Mouse (Mus musculus) CH12.LX (cell line): ENCODE measurements around the gene Samd10. TPM values are rescaled to one million over a fixed set of nuclear protein-coding genes. Genes with fewer than 3 reads are reported as not detected.

Experiments
- DNase-seq: peaks from one replicate; pipeline ENCODE4 v3.0.0-alpha.2; 2013; ENCODE audit errors: extremely low read depth
- H3K27ac ChIP-seq: 2 replicates; pipeline ENCODE4 v1.5.1; 2012; ENCODE audit warnings: low read depth, mild to moderate bottlenecking, control low read depth, moderate library complexity; ENCODE audit not compliant: insufficient read depth
- H3K27me3 ChIP-seq: replicated peaks from 2 replicates; pipeline ENCODE3; 2012; ENCODE audit warnings: inconsistent platforms
- H3K36me3 ChIP-seq, 2 experiments: replicated peaks in 1 of 2; 2 replicates each; pipeline versions ENCODE3 to v1.6.1; 2012; ENCODE audit warnings: inconsistent platforms in 1 of 2, low read length in 1 of 2, mild to moderate bottlenecking in 1 of 2, mixed read lengths in 1 of 2, moderate library complexity in 1 of 2; ENCODE audit not compliant: control insufficient read depth in 1 of 2, insufficient read depth in 1 of 2
- H3K4me1 ChIP-seq, 2 experiments: 2 replicates each; pipeline ENCODE4 v1.6.1; 2012; ENCODE audit warnings: inconsistent platforms in 1 of 2, moderate library complexity in 1 of 2; ENCODE audit not compliant: insufficient read depth in 2 of 2, control insufficient read depth in 1 of 2
- H3K4me2 ChIP-seq: 2 replicates; pipeline ENCODE4 v1.6.1; 2012; ENCODE audit warnings: low read depth, mild to moderate bottlenecking, control low read depth; ENCODE audit not compliant: poor library complexity, insufficient read depth, severe bottlenecking
- H3K4me3 ChIP-seq, 3 experiments: fragments of 150-350 bp in 1 of 3; sonication (generic) in 1 of 3; replicated peaks in 1 of 3; 2 replicates each; pipeline versions ENCODE3 to v1.5.1; 2011 to 2012; ENCODE audit warnings: low read depth in 2 of 3, low read length in 2 of 3, mild to moderate bottlenecking in 2 of 3, moderate library complexity in 2 of 3, control low read depth in 1 of 3, improper control_type of control experiment in 1 of 3, inconsistent platforms in 1 of 3, mixed read lengths in 1 of 3; ENCODE audit not compliant: poor library complexity in 1 of 3
- H3K79me2 ChIP-seq: replicated peaks from 2 replicates; pipeline ENCODE4 v1.6.1; 2012; ENCODE audit warnings: mild to moderate bottlenecking, moderate library complexity; ENCODE audit not compliant: control insufficient read depth, poor library complexity, insufficient read depth, severe bottlenecking; ENCODE audit errors: extremely low read depth
- H3K9ac ChIP-seq: 2 replicates; pipeline ENCODE4 v1.6.1; 2012; ENCODE audit warnings: low read depth, mild to moderate bottlenecking, control low read depth, moderate library complexity; ENCODE audit not compliant: insufficient read depth
- H3K9me3 ChIP-seq: replicated peaks from 2 replicates; pipeline ENCODE3; 2012; ENCODE audit warnings: low read length, inconsistent platforms, mixed read lengths
- BHLHE40 ChIP-seq: IDR thresholded peaks from 2 replicates; pipeline ENCODE4 v1.6.1; 2011; ENCODE audit warnings: mild to moderate bottlenecking, low read depth, low read length, improper control_type of control experiment
- CHD1 ChIP-seq: IDR thresholded peaks from 2 replicates; pipeline ENCODE4 v1.6.1; 2012; ENCODE audit warnings: low read depth, low read length, improper control_type of control experiment, inconsistent platforms
- CHD2 ChIP-seq: IDR thresholded peaks from 2 replicates; pipeline ENCODE4 v1.6.1; 2011; ENCODE audit warnings: low read length, improper control_type of control experiment
- CTCF ChIP-seq, 2 experiments: IDR thresholded peaks in 1 of 2; conservative IDR thresholded peaks in 1 of 2; 2 replicates each; pipeline ENCODE4 v1.5.1; 2011 to 2012; ENCODE audit warnings: low read depth in 2 of 2, low read length in 2 of 2, improper control_type of control experiment in 1 of 2, inconsistent platforms in 1 of 2, mild to moderate bottlenecking in 1 of 2, moderate library complexity in 1 of 2
- E2F4 ChIP-seq: IDR thresholded peaks from 2 replicates; pipeline ENCODE4 v1.6.1; 2011; ENCODE audit warnings: low read depth, low read length, improper control_type of control experiment; ENCODE audit not compliant: insufficient replicate concordance
- ELF1 ChIP-seq: IDR thresholded peaks from 2 replicates; pipeline ENCODE4 v1.6.1; 2014; ENCODE audit warnings: low read depth, mild to moderate bottlenecking, inconsistent platforms, low read length, improper control_type of control experiment
- EP300 ChIP-seq: IDR thresholded peaks from 2 replicates; pipeline ENCODE4 v1.6.1; 2011; ENCODE audit warnings: low read length, improper control_type of control experiment
- ETS1 ChIP-seq: conservative IDR thresholded peaks from 2 replicates; pipeline ENCODE4 v1.6.1; 2012; ENCODE audit warnings: low read depth, mild to moderate bottlenecking, inconsistent platforms, low read length, improper control_type of control experiment, moderate library complexity
- GABPA ChIP-seq: IDR thresholded peaks from 2 replicates; pipeline ENCODE4 v1.6.1; 2012; ENCODE audit warnings: low read depth, low read length, improper control_type of control experiment, inconsistent platforms; ENCODE audit not compliant: insufficient replicate concordance
- HCFC1 ChIP-seq: IDR thresholded peaks from 2 replicates; pipeline ENCODE4 v1.6.1; 2012; ENCODE audit warnings: low read depth, mild to moderate bottlenecking, inconsistent platforms, low read length, improper control_type of control experiment
- IRF4 ChIP-seq: IDR thresholded peaks from 2 replicates; pipeline ENCODE4 v1.6.1; 2014; ENCODE audit warnings: low read depth, mild to moderate bottlenecking, inconsistent platforms, low read length, improper control_type of control experiment
- JUN ChIP-seq: IDR thresholded peaks from 2 replicates; pipeline ENCODE4 v1.6.1; 2011; ENCODE audit warnings: low read depth, mild to moderate bottlenecking, low read length, improper control_type of control experiment, moderate library complexity; ENCODE audit not compliant: insufficient read depth
- JUND ChIP-seq: conservative IDR thresholded peaks from 2 replicates; pipeline ENCODE4 v1.6.1; 2011; ENCODE audit warnings: low read depth, low read length, improper control_type of control experiment
- KAT2A ChIP-seq: IDR thresholded peaks from 2 replicates; pipeline ENCODE4 v1.6.1; 2012; ENCODE audit warnings: low read length, improper control_type of control experiment, inconsistent platforms; ENCODE audit not compliant: insufficient replicate concordance
- MAFK ChIP-seq: IDR thresholded peaks from 2 replicates; pipeline ENCODE4 v1.6.1; 2011; ENCODE audit warnings: low read length, improper control_type of control experiment; ENCODE audit not compliant: insufficient replicate concordance
- MAX ChIP-seq: IDR thresholded peaks from 2 replicates; pipeline ENCODE4 v1.6.1; 2011; ENCODE audit warnings: low read length, improper control_type of control experiment
- MAZ ChIP-seq: IDR thresholded peaks from 2 replicates; pipeline ENCODE4 v1.6.1; 2012; ENCODE audit warnings: low read depth, mild to moderate bottlenecking, inconsistent platforms, low read length, improper control_type of control experiment, moderate library complexity
- MEF2A ChIP-seq: IDR thresholded peaks from 2 replicates; pipeline ENCODE4 v1.6.1; 2014; ENCODE audit warnings: low read depth, mild to moderate bottlenecking, inconsistent platforms, low read length, improper control_type of control experiment, borderline replicate concordance
- MXI1 ChIP-seq: IDR thresholded peaks from 2 replicates; pipeline ENCODE4 v1.6.1; 2011; ENCODE audit warnings: mild to moderate bottlenecking, low read depth, low read length, improper control_type of control experiment
- MYC ChIP-seq: IDR thresholded peaks from 2 replicates; pipeline ENCODE4 v1.6.1; 2011; ENCODE audit warnings: low read depth, mild to moderate bottlenecking, improper control_type of control experiment, low read length
- NELFE ChIP-seq: IDR thresholded peaks from 2 replicates; pipeline ENCODE4 v1.6.1; 2011; ENCODE audit warnings: low read depth, low read length, improper control_type of control experiment
- NRF1 ChIP-seq: IDR thresholded peaks from 2 replicates; pipeline ENCODE4 v1.6.1; 2014; ENCODE audit warnings: low read depth, mild to moderate bottlenecking, inconsistent platforms, low read length, improper control_type of control experiment, moderate library complexity
- PAX5 ChIP-seq: IDR thresholded peaks from 2 replicates; pipeline ENCODE4 v1.6.1; 2012; ENCODE audit warnings: low read length, inconsistent platforms, mixed read lengths
- POLR2A ChIP-seq: IDR thresholded peaks from 2 replicates; pipeline ENCODE4 v1.6.1; 2011; ENCODE audit warnings: low read depth, mild to moderate bottlenecking, improper control_type of control experiment, low read length
- POLR2AphosphoS2 ChIP-seq: IDR thresholded peaks from 2 replicates; pipeline ENCODE4 v1.6.1; 2011; ENCODE audit warnings: low read depth, low read length, improper control_type of control experiment
- RAD21 ChIP-seq: IDR thresholded peaks from 2 replicates; pipeline ENCODE4 v1.6.1; 2011; ENCODE audit warnings: low read depth, mild to moderate bottlenecking, low read length, improper control_type of control experiment, moderate library complexity
- RCOR1 ChIP-seq: conservative IDR thresholded peaks from 2 replicates; pipeline ENCODE4 v1.6.1; 2012; ENCODE audit warnings: low read depth, mild to moderate bottlenecking, inconsistent platforms, low read length, improper control_type of control experiment
- SIN3A ChIP-seq: IDR thresholded peaks from 2 replicates; pipeline ENCODE4 v1.6.1; 2012; ENCODE audit warnings: low read length, improper control_type of control experiment, inconsistent platforms
- SMC3 ChIP-seq: IDR thresholded peaks from 2 replicates; pipeline ENCODE4 v1.6.1; 2011; ENCODE audit warnings: low read depth, low read length, improper control_type of control experiment
- TBP ChIP-seq: conservative IDR thresholded peaks from 2 replicates; pipeline ENCODE4 v1.6.1; 2011; ENCODE audit warnings: low read depth, low read length, improper control_type of control experiment
- TCF12 ChIP-seq: IDR thresholded peaks from 2 replicates; pipeline ENCODE4 v1.6.1; 2014; ENCODE audit warnings: low read depth, mild to moderate bottlenecking, inconsistent platforms, low read length, improper control_type of control experiment
- UBTF ChIP-seq: IDR thresholded peaks from 2 replicates; pipeline ENCODE4 v1.6.1; 2012; ENCODE audit warnings: low read depth, mild to moderate bottlenecking, inconsistent platforms, low read length, improper control_type of control experiment, moderate library complexity
- USF1 ChIP-seq: IDR thresholded peaks from 2 replicates; pipeline ENCODE4 v1.6.1; 2014; ENCODE audit warnings: low read depth, mild to moderate bottlenecking, inconsistent platforms, low read length, improper control_type of control experiment
- USF2 ChIP-seq: conservative IDR thresholded peaks from 2 replicates; pipeline ENCODE4 v1.6.1; 2011; ENCODE audit warnings: low read depth, low read length, improper control_type of control experiment
- ZC3H11A ChIP-seq: IDR thresholded peaks from 2 replicates; pipeline ENCODE4 v1.6.1; 2012; ENCODE audit warnings: low read depth, mild to moderate bottlenecking, inconsistent platforms, low read length, improper control_type of control experiment
- ZKSCAN1 ChIP-seq: IDR thresholded peaks from 2 replicates; pipeline ENCODE4 v1.6.1; 2012; ENCODE audit warnings: low read depth, inconsistent platforms, low read length, improper control_type of control experiment, borderline replicate concordance
- ZMIZ1 ChIP-seq: IDR thresholded peaks from 2 replicates; pipeline ENCODE4 v1.6.1; 2012; ENCODE audit warnings: low read depth, mild to moderate bottlenecking, inconsistent platforms, low read length, improper control_type of control experiment
- ZNF384 ChIP-seq: IDR thresholded peaks from 2 replicates; pipeline ENCODE4 v1.6.1; 2012; ENCODE audit warnings: low read depth, low read length, improper control_type of control experiment, inconsistent platforms
- dilution Hi-C: fragments of 300-500 bp; cut with MboI; formaldehyde crosslinking; loops from 2 replicates; pipeline ENCODE4 v1.14.3; 2020; ENCODE audit warnings: low sequenced_read_pairs; ENCODE audit not compliant: extremely low pct_unique_long_range_greater_than_20kb, extremely low pct_ligation_motif_present
- in situ Hi-C: fragments of 300-500 bp; cut with MboI; formaldehyde crosslinking; loops from 3 replicates; pipeline ENCODE4 v1.14.3; 2019; ENCODE audit warnings: low sequenced_read_pairs, low pct_ligation_motif_present, low pct_unique_long_range_greater_than_20kb, mixed read lengths
- polyA plus RNA-seq: library from polyadenylated mRNA; unstranded; fragments of >175 nt; gene quantifications from 2 replicates; pipeline ENCODE4 v1.2.1, GENCODE M21; 2012; ENCODE audit warnings: low read depth; ENCODE audit not compliant: insufficient read length
- total RNA-seq, 2 experiments: library from RNA; depleted of rRNA; stranded (reverse); fragments of 300-350 nt in 1 of 2; fragments of >200 nt in 1 of 2; gene quantifications; 2 replicates each; pipeline ENCODE4 v1.2.3; 2012 to 2014

The Samd10 gene
- total and polyA plus RNA-seq, 3 experiments: 0.32 to 3.8 (median 0.66) TPM

DNA sequence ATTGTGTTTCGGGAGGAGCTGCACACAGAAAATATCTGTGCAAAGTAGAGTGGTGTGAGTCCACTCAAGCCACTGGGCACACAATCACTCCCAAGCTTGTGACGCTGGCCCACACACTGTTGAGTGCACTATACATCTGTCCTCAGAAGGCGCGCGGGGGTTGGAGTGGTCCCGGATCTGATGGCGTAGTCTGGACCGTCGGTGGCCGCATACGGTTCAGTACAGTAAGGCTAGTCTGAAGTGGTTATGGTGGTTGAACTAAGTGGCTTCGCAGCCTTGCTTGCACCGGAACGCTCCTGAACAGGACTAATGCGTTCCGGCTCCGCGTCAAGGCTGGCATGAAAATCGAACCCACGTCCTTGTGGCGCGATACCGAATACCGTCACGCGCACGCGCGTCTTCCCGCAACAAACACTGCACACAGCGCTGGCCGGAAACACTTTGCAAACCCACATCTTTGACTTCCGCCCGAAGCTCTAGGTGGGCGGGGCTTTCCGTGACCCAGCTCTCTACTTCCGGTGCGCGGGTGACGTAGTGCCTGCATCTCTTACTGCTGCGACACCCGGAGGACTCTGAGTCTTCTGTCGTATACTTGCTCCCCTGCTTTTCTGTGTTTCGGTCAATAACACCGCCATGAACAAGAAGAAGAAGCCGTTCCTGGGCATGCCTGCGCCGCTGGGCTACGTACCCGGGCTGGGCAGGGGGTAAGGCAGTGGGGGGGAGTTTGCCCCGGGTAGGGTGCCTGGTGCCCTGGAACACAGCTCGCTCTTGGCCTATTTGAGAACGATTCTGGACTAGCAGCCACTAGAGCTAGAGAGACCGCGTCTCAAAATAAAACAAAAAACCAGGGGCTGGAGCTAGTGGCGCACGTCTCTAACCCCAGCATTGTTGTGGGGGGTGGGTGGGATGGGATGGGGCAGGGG, 2.1 kb upstream of the Samd10 start:
- in situ Hi-C loops: no loop called here
- H3K27ac ChIP-seq: peak overlapping the region; percentile 49
- dilution Hi-C loops: no loop called here
- H3K27me3 ChIP-seq: peaks cover 18% of the 10 kb centered on the region
- H3K9me3 ChIP-seq: no peaks in the 10 kb centered on the region
- peak overlapping the region; percentile 57 to 96 (median 80) for H3K4me3 ChIP-seq
- peaks cover 0 to 9% of the 10 kb centered on the region in 2 experiments for H3K36me3 ChIP-seq
- DNase-seq: peak; percentile 98
- H3K9ac ChIP-seq: peak overlapping the region; percentile 91
- H3K79me2 ChIP-seq: peaks cover 17% of the 10 kb centered on the region
- H3K4me2 ChIP-seq: peak overlapping the region; percentile 95
- TF ChIP-seq JUND (no peak), MAX (peak; percentile 83), RAD21 (no peak), ETS1 (peak; percentile 27; the same call in 1 of the 2 replicates), JUN (no peak), ZC3H11A (no peak), GABPA (peak; percentile 22; the same call in 1 of the 2 replicates), ELF1 (peak; percentile 95), CHD2 (peak; percentile 73; the same call in 1 of the 2 replicates), USF2 (no peak), MEF2A (peak; percentile 59), MYC (peak; percentile 60; the same call in 1 of the 2 replicates), UBTF (no peak), MXI1 (peak; percentile 77), POLR2AphosphoS2 (0 out of 2 replicates have a peak, but pooled peaks have one; percentile 44), ZNF384 (no peak), KAT2A (peak; percentile 81; the same call in 1 of the 2 replicates), TBP (peak; percentile 69), USF1 (no peak), RCOR1 (no peak), CHD1 (no peak), BHLHE40 (peak; percentile 80), IRF4 (peak; percentile 35; the same call in 1 of the 2 replicates), ZKSCAN1 (no peak), NELFE (peak; percentile 89), PAX5 (no peak), NRF1 (peak; percentile 94), SIN3A (peak; percentile 81), TCF12 (peak; percentile 72), CTCF (conservative IDR thresholded peaks at IDR 0.05 in 1 of 2, IDR thresholded peaks at IDR 0.05 in 1 of 2; ENCODE audit: low read depth in 2 of 2, low read length in 2 of 2) (no peak), MAZ (0 out of 2 replicates have a peak, but pooled peaks have one; percentile 20), MAFK (no peak), HCFC1 (peak; percentile 93), ZMIZ1 (peak; percentile 69; the same call in 1 of the 2 replicates), SMC3 (no peak), E2F4 (no peak), POLR2A (peak; percentile 80), EP300 (no peak)
- peaks cover 7 to 35% of the 10 kb centered on the region in 2 experiments; a peak in 3 of 4 replicates for H3K4me1 ChIP-seq
